Mouse (Mus musculus) colon, adult 2 months (tissue): Measurements from ENCODE around the gene Desi1. TPM values are rescaled to one million over a fixed set of nuclear protein-coding genes. Genes with fewer than 3 reads are reported as not detected.

ENCODE experiments used
- polyA plus RNA-seq: library from polyadenylated mRNA; depleted of rRNA; stranded (reverse); fragments of >200 nt; gene quantifications from 2 replicates; pipeline ENCODE4 v1.2.3, GENCODE M21; 2012; rRNA removed

The Desi1 gene
- polyA plus RNA-seq: 21.9 and 26.4 TPM in 2 replicates

GRCm38 (mm10) chr15:82033762-82034161 is at the start of gene Desi1:
Gene Desi1, minus strand, starts transcription at chr15:82033862.

DNA sequence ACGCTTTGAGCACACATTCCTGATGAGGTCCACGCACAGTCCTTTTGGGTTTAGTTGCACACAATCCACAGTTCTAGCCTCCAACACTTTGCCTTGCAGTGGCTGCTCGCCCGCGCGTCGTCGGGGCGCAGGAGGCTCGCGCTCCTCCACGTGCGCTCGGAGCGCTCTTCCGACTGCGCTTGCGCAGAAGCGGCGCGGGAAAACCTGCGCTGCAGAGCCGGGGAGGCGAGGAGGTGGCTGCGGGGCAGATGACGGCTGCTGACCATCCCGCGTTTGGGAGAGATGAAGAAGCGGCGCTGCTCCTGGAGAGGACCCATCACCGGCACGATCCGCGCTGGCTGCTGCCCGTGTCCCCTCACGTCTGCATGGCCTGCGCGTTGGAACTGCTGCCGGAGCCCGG is 36.2 kb upstream of the Desi1 start, which contains the start of gene Mei1:
Gene Mei1 (plus strand): TSS at position 99 of the 400 bp plus-strand sequence.

DNA sequence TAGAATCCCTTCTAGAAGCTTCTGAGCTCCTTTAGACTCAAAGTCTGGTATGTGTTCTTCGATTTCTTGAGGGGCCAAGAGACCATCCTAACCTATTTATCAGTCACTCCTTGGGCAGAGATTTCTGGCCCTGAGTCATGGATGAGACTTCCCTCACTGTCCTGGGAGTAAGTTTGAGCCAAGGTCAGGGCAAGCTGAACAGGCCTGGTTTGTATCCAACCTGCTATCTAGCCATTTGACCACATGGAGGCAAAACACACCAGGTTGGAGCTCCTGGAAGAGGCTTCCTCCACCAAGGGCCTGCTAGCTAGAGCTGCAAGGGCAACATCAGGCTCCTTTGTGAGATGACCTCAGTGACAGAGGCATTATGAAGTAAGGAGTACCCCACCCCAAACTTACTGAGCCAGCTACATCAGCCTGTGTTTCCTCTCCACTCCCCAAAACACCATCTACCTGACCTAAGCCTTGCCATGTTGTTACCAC is 25.1 kb upstream of the Desi1 start, which contains the start of gene 4930407I10Rik:
Gene 4930407I10Rik (plus strand): TSS at position 433 of the 483 bp plus-strand sequence.

GRCm38 (mm10) chr15:82047080-82047883 is 13.6 kb upstream of the Desi1 start, which contains the start of gene Snu13:
Gene Snu13, minus strand, starts transcription at chr15:82047598.

GRCm38 (mm10) chr15:81987646-81988045 is 46.0 kb downstream of the Desi1 start, which contains the start of gene Xrcc6:
Gene Xrcc6, plus strand, starts transcription at chr15:81987835.

DNA sequence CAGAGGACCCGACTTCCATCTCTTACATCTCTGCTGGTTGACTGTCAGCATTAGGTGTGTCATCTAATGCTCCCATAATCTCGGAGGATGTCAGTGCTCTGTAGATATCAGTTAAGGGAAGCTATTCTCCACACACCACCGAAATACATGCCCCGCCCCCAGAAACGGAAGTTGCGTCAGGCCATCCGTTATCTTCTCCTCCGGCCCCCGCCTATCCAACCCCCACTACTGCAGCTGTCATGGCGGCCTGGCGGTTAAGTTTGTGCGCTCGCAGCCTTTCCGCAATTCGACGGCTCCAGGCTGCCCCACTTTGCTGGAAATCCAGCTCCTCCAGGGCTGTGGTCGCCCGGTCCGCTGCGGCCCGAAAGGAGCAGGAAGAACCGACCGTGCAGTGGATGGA is 53.3 kb downstream of the Desi1 start, which contains the start of gene 1700029P11Rik:
Gene 1700029P11Rik (plus strand): TSS at position 220 of the 400 bp plus-strand sequence.

DNA sequence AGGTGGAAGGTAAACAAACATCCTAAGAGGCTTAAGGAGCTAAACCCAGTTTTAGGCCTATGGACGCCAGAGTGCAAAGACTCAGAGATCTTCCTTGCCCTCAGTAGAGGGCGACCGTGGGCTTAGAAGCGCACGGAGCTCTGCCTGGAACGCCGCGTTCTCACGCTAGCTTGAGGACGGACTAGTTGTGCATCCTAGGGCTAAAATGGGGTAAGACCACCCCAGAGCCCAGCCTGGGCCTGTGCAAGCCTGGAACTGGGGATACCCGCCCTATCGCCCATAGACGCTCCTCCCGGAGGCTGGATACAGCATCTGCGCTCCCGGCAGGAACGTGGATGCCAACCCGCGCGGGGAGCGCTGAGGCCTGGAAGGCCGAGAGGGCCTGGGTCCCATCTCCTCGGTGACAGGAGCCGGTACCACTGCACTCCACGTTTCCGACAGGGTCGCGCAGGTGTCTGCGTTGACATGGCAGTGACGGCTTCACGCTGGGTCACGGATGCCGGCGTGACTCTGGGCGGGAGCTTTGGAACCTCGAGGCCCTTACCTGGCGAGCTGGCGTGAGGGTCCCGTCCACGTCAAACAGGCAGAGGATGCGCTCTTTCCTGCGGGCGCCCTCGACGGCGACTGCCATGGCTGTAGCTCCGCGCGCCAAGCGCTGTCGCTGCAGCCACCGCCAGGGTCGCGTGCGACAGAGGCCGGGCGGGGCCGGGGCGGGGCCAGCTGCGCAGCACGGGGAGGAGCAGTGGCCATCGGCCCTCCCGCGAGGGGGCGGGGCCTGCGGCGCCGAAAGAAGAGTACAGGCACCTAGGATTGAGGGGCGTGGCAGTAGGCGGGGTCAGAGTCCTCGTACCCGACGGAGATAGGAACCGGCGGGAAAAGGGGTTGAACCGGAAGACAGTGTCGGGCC is 73.2 kb downstream of the Desi1 start, which contains the start of gene Pmm1:
Gene Pmm1 (minus strand): TSS at position 760 of the 907 bp plus-strand sequence.

Other genes starting within 250 kb of the Desi1 start
- gene Tef, start 231.4 kb downstream of the Desi1 start, polyA plus RNA-seq: 13.8 and 15.9 TPM in 2 replicates
- gene Tob2, start 175.1 kb downstream of the Desi1 start, polyA plus RNA-seq: 31.0 and 42.2 TPM in 2 replicates
- 26.5 and 34.8 TPM in 2 replicates for gene Phf5a, start 162.0 kb downstream of the Desi1 start, polyA plus RNA-seq
- gene Aco2, start 161.6 kb downstream of the Desi1 start, polyA plus RNA-seq: 328 TPM in 2 replicates
- 7.0 and 8.9 TPM in 2 replicates for gene Polr3h, start 107.6 kb downstream of the Desi1 start, polyA plus RNA-seq
- gene Csdc2, start 97.1 kb downstream of the Desi1 start, polyA plus RNA-seq: 9.0 and 10.8 TPM in 2 replicates
- 52.9 and 54.6 TPM in 2 replicates for gene Pmm1, start 72.9 kb downstream of the Desi1 start, polyA plus RNA-seq
- not detected in 2 replicates for gene 1700029P11Rik, start 53.3 kb downstream of the Desi1 start, polyA plus RNA-seq
- 8.4 and 8.8 TPM in 2 replicates for gene Xrcc6, start 46.0 kb downstream of the Desi1 start, polyA plus RNA-seq
- gene Snu13, start 13.7 kb upstream of the Desi1 start, polyA plus RNA-seq: 28.5 and 37.8 TPM in 2 replicates
- not detected in 2 replicates for gene 4930407I10Rik, start 25.3 kb upstream of the Desi1 start, polyA plus RNA-seq
- gene Mei1, start 36.1 kb upstream of the Desi1 start, polyA plus RNA-seq: not detected in 2 replicates
- gene Ccdc134, start 94.1 kb upstream of the Desi1 start, polyA plus RNA-seq: 9.7 and 10.2 TPM in 2 replicates
- 273 and 329 TPM in 2 replicates for gene Srebf2, start 113.3 kb upstream of the Desi1 start, polyA plus RNA-seq
- gene Shisa8, start 179.0 kb upstream of the Desi1 start, polyA plus RNA-seq: 0.20 and 0.28 TPM in 2 replicates
- gene Tnfrsf13c, start 190.5 kb upstream of the Desi1 start, polyA plus RNA-seq: 2.9 and 7.8 TPM in 2 replicates
- 18.0 and 25.1 TPM in 2 replicates for gene Cenpm, start 210.9 kb upstream of the Desi1 start, polyA plus RNA-seq
- 0.09 TPM in 2 replicates for gene 1500009C09Rik, start 218.5 kb upstream of the Desi1 start, polyA plus RNA-seq
- 0.57 and 0.87 TPM in 2 replicates for gene Sept3, start 241.0 kb upstream of the Desi1 start, polyA plus RNA-seq